Mouse (Mus musculus) adipocyte (in vitro differentiated cells): ENCODE measurements around the gene Trmt112.

Experiments
- DNase-seq: peaks from one replicate; pipeline ENCODE4 v3.0.0-alpha.2; 2016; ENCODE audit warnings: low spot score

Gene Trmt112

GRCm38 (mm10) chr19:6909021-6909420, 477 bp upstream of the Trmt112 start:
- DNase-seq: peak; percentile 46

- DNase-seq: peak; percentile 67
These were observed 808 bp downstream of the Trmt112 start for GRCm38 (mm10) chr19:6910306-6910705.

DNA sequence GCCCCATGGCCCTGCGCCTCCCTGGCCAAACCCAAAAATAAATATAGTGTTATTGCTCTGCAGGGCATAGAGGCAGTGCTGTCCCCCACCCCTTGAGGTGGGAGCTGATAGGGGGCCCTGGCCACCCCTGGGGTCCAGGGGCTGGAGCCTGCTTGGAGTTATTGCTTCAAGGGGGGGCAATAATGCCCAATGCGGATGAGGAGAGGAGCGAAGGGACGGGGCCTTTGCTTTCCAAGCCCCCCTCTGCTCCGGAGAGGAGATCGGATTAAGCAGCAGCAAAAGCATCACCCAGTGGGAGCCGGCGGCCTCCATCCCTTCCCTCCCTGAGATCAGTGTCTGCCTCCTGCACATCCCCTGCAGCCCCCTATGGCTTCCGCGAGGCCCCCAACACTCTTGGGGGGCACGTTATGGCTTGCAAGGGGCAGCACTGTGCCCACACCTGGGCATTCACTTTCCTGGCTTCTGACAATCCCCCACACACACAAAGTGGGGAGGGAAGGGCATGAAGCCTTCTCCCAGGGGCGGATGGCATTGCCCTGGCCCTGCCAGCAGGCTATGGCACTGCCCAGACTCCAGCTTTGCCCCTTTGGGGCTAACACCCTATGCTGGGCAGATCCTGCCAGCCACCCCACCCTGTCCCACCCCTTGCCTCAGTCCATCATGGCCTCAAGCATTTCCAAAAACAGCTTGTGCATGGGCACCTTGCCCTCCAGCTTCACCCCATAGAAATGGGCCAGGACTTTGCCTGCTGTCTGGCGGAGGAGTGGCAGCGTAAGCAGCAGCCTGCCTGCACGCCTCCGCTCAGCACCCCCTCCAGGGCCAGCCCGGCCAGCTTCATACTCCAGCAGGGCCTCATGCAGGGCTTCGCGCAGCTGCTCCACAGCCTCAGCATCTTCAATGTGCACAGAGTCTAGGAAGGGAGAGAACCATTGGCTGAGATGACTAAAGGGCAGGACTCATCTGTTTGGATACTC, 1.9 kb downstream of the Trmt112 start:
- no peak for DNase-seq

DNA sequence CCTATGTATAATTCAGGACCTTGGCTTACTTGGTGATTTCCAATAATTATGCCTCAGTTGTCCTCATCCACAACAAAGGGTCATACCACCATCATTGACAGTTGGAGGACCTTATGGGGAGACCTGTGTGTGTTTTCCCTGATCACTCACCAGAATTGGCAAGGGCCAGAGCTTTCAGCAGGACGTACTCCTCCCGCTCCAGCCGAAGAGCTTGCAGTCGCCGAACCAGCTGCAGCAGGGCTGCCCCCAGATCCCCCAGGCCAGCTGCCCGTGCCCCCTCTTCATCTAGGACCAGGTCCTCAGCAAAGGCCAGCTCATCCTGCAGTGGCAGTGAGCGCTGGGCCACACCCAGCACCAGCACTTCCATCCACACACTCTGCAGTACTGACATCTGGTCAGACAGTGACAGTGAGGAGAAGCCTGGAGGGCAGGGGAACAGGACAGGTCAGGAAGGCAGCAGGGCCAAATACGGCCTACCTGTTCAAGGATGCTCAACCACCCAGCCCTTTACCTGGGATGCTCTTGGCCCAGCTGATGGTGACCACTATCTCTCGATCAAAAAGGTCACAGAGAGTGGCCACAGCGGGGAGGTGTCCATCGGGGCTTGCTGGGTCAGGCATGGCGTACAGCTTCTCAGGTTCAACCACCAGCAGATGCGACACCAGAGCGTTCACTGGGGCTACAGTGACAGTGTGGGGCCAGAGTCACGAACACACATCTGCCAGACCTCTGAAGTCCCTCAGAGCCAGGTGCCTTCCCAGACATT, 2.9 kb downstream of the Trmt112 start:
- no peak for DNase-seq

GRCm38 (mm10) chr19:6913036-6913435, 3.5 kb downstream of the Trmt112 start:
- DNase-seq: no peak

DNA sequence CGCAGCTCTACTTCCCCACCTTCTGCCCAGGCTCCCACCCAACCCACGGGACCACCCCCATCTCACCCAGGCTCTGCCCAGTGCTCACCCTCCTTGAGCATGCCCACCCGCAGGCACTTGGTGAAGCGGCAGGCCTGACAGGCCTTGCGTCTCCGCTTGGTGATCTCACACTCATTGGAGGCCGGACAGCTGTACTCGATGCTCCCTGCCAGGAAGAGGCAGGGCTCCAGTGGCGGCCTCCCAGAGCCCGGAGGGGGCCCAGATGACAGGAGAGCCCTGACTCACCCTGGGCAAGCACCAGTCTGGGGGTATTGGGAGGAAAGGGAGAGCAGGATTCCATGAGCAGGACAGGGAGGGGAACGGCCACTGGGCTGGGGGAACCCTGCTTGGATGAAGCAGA, 4.5 kb downstream of the Trmt112 start:
- DNase-seq: no peak

DNA sequence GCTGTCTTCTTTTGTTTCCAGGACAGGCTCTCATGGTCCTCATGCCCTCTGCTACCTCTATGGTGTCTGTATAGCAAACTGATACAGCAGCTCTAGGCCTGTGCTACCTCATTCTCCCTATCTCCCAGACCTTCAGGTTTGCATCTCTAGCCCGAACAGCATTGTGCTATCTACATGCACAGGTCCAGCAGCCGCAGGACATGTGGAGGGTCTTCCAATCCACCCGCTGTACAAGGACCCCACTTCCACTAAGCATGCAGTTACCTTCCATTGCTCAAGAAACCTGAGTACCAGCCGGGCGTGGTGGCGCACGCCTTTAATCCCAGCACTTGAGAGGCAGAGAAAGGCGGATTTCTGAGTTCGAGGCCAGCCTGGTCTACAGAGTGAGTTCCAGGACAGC, 5.0 kb downstream of the Trmt112 start:
- DNase-seq: no peak

- no peak for DNase-seq
These were observed 5.8 kb downstream of the Trmt112 start for GRCm38 (mm10) chr19:6915276-6915675.

DNA sequence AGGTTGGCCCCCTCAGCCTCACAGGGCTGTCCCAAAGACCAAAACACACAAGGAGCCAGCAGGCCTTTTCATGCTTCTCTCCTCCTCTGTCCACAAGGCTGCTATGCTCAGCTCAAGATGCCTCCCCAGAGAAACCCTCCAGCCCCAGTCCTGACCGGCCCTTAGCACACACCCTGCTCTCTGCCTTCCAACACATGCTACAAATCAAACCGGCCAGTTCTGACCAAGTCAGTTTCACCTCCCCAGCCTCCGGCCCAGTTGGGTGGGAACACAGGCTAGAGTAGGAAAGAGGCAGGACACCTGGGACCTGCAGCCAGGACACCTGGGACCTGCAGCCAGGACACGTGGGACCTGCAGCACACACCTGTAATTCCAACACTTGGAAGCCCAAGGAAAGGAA, 7.0 kb downstream of the Trmt112 start:
- no peak for DNase-seq

DNA sequence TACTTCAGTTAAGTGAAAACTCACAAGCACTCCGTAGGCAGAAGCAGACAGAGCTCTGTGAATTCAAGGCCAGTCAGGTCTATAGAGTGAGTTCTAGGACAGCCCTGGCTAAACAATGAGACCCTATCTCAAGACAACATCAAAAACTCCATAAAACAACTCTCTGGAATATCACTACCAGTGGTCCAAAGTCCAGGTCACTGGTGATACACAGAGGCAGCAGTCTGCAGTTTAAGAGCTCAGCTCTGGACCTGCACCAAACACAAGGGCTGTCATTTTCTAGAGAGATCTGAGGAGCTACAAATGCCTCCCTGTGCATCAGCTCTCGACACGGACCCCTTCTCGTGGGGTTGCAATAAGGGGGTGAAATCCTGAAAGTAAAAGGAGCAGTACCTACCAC, 8.8 kb downstream of the Trmt112 start:
- DNase-seq: no peak

DNA sequence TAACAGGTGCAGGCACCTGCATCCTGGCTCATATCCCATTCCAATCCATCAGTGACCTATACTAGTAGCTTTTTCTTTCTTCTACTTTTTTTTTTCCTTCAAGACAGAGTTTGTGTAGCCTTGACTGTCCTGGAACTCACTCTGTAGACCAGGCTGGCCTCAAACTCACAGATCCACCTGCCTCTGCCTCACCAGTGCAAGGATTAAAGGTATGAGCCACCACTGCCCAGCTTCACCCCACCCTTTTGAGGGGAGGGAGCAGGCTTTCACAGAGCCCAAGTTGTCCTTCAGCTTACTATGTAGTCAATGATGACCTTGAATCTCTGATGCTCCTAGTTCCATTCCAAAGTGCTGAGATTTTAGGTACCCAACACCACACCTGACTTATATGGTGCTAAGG, 9.9 kb downstream of the Trmt112 start:
- no peak for DNase-seq

- DNase-seq: peak; percentile 92
These were observed 10.6 kb downstream of the Trmt112 start for GRCm38 (mm10) chr19:6919876-6920740.

GRCm38 (mm10) chr19:6920741-6921636, 11.5 kb downstream of the Trmt112 start:
- peak; percentile 74 for DNase-seq

DNA sequence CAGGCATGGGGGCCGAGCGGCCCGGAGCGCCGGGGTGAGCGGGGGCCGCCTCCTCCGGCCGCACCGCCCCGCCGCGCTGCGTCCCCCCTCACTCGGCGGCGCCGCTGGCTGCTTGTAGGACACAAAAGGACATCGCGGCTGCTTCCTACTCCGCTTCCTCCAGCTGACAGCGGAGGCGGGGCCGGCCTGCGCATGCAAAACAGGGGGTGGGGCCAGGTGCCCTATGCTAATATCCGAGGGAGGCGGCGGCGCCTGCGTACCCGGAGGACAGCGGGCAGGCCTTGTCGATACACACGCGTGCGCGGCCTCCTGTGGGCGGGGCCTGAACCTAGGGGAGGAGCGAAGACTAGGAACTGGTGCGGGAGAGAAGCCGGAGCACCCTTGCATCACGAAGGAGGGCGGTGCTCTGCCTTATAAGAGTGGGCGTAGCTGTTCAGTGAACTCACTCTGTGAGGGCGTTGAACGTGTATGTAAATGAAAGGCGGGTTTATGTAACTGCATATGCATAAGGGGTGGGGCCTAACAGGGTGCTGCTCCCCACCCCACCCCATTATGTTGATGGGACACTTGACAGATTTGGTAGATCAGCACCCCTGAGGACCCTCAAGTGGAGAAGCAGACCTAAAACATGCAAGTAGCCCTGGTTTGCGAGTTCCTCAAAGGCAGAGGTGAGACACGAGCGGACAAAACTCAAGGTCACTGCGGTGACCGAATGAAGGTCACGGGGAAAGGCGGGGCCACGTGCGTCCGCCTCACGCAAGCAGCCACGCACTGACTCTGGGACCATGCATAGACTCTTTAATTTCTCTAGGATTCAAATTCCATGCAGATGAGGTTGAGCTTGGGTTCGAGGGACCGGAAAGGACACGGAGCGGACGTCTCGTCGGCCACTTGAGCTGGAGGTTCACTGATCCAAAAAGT, 12.4 kb downstream of the Trmt112 start, which contains the start of gene Esrra:
Esrra (minus strand) TSS at position 167 of the 921 bp plus-strand sequence.
- peak; percentile 100 for DNase-seq

- DNase-seq: no peak
These were observed 13.6 kb downstream of the Trmt112 start for GRCm38 (mm10) chr19:6922901-6923735.

DNA sequence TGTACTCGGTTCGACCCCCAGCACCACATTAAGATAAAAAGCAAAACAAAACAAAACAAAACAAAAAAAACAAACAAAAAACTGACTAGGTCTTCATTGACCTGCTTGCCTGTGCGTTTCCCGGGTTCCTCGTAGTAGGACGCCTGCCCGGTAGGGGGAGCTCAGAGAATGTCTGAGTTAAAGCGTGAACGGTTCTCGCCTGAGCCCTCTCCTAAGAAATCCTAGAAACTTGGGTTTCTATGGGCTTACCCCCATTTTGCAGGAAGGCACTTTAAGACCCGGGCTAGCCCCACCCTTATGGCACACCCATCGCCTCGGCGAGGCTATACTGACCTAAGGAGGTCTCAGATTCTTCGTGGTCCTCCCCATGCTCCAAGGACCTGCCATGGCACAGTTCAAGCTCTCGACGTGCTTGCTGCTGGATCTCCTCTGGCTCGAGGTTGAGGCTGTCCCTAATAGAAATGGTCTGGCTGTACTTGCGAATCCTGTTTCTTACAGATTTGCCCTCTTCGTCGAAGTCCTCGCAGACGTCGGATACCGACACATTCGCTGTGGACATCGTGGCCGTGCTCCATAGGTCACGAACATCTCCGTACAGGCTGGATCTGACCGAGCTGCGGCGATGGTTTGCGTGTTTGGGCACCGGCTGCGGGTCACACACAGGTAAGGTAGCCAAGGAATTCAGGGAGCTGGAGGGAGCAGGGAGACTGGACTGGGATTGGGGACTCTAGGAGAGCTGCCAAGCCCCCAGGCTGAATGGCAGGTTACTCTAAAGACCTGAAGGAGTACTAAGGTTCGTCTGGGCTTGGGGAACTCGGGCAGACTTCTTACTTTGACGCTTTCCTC, 15.2 kb downstream of the Trmt112 start:
- DNase-seq: peak; percentile 83

DNA sequence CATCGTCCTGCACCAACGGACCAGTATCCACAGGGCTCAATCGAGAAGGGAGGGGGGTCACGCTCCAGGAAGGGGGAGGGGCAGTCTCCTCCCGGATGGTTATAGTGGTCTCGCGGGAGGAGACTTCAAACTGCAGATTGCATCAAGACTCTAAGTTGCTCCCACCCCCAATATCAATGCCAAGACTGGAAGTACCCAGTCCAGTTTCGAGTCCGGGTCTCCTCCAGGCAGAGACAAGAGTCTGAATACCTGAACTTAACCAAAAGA, 15.7 kb downstream of the Trmt112 start, which contains the start of gene Catsperz:
Catsperz (minus strand) TSS at position 74 of the 267 bp plus-strand sequence.
- DNase-seq: no peak
